Mouse (Mus musculus): ENCODE results near the gene Galntl6. TPM values are rescaled to one million over a fixed set of nuclear protein-coding genes. Genes with fewer than 3 reads are reported as not detected.

Galntl6 gene
- polyA plus RNA-seq, 1 experiment from 2014 or later: 0.20 TPM

- Histone ChIP-seq H3K4me3 (ENCODE audit: low read depth, low read length) (no peak overlapping the region), H3K9ac (ENCODE audit: low read depth, low read length) (no peak overlapping the region), H3K27me3 (replicated peaks; ENCODE audit: control insufficient read depth, insufficient read depth, low read length) (no peaks in the 10 kb centered on the region), H3K4me1 (replicated peaks; ENCODE audit: control insufficient read depth, insufficient read depth, low read length) (no peaks in the 10 kb centered on the region), H3K9me3 (ENCODE audit: control insufficient read depth) (no peaks in the 10 kb centered on the region), H3K36me3 (ENCODE audit: control insufficient read depth, insufficient read depth) (no peaks in the 10 kb centered on the region), H3K27ac (ENCODE audit: low read depth, low read length) (no peak overlapping the region), H3K4me2 (replicated peaks; ENCODE audit: low read depth) (no peak overlapping the region)
- ATAC-seq: no peak
- 79% methylated on average over 1 of the region's 1 CpGs for WGBS
- no peak for TF ChIP-seq CTCF (IDR thresholded peaks at IDR 0.05; ENCODE audit: low read depth)
Observed at GRCm38 (mm10) chr8:58395879-58396278, 516.6 kb downstream of the Galntl6 start.

GRCm38 (mm10) chr8:58372389-58372788 is 540.1 kb downstream of the Galntl6 start:
- Histone ChIP-seq H3K36me3 (ENCODE audit: control insufficient read depth, insufficient read depth) (no peaks in the 10 kb centered on the region), H3K4me1 (replicated peaks; ENCODE audit: control insufficient read depth, insufficient read depth, low read length) (no peaks in the 10 kb centered on the region), H3K27ac (ENCODE audit: low read depth, low read length) (no peak overlapping the region), H3K9me3 (ENCODE audit: control insufficient read depth) (no peaks in the 10 kb centered on the region), H3K4me3 (ENCODE audit: low read depth, low read length) (no peak overlapping the region), H3K9ac (ENCODE audit: low read depth, low read length) (no peak overlapping the region), H3K4me2 (replicated peaks; ENCODE audit: low read depth) (no peak overlapping the region), H3K27me3 (replicated peaks; ENCODE audit: control insufficient read depth, insufficient read depth, low read length) (no peaks in the 10 kb centered on the region)
- no peak for TF ChIP-seq CTCF (IDR thresholded peaks at IDR 0.05; ENCODE audit: low read depth)
- ATAC-seq: no peak
- WGBS: 85% methylated on average over 2 of the region's 2 CpGs

GRCm38 (mm10) chr8:58371979-58372378 is 540.5 kb downstream of the Galntl6 start:
- H3K4me3 ChIP-seq (ENCODE audit: low read depth, low read length): no peak overlapping the region
- H3K9ac ChIP-seq (ENCODE audit: low read depth, low read length): no peak overlapping the region
- WGBS: 84% methylated on average over 10 of the region's 10 CpGs
- no peak overlapping the region for H3K4me2 ChIP-seq (replicated peaks; ENCODE audit: low read depth)
- no peaks in the 10 kb centered on the region for H3K4me1 ChIP-seq (replicated peaks; ENCODE audit: control insufficient read depth, insufficient read depth, low read length)
- H3K9me3 ChIP-seq (ENCODE audit: control insufficient read depth): no peaks in the 10 kb centered on the region
- no peak overlapping the region for H3K27ac ChIP-seq (ENCODE audit: low read depth, low read length)
- no peak for ATAC-seq
- no peaks in the 10 kb centered on the region for H3K36me3 ChIP-seq (ENCODE audit: control insufficient read depth, insufficient read depth)
- TF ChIP-seq CTCF (IDR thresholded peaks at IDR 0.05; ENCODE audit: low read depth): no peak
- no peaks in the 10 kb centered on the region for H3K27me3 ChIP-seq (replicated peaks; ENCODE audit: control insufficient read depth, insufficient read depth, low read length)

- no peak for ATAC-seq
- no peak overlapping the region for H3K9ac ChIP-seq (ENCODE audit: low read depth, low read length)
- 75% methylated on average over 1 of the region's 1 CpGs for WGBS
Observed at GRCm38 (mm10) chr8:58331151-58331550, 581.3 kb downstream of the Galntl6 start.

GRCm38 (mm10) chr8:58313482-58313881 is 599.0 kb downstream of the Galntl6 start:
- Histone ChIP-seq H3K9ac (ENCODE audit: low read depth, low read length) (no peak overlapping the region), H3K4me1 (replicated peaks; ENCODE audit: control insufficient read depth, insufficient read depth, low read length) (no peaks in the 10 kb centered on the region), H3K4me2 (replicated peaks; ENCODE audit: low read depth) (no peak overlapping the region), H3K4me3 (ENCODE audit: low read depth, low read length) (no peak overlapping the region), H3K36me3 (ENCODE audit: control insufficient read depth, insufficient read depth) (no peaks in the 10 kb centered on the region), H3K27ac (ENCODE audit: low read depth, low read length) (no peak overlapping the region), H3K27me3 (replicated peaks; ENCODE audit: control insufficient read depth, insufficient read depth, low read length) (no peaks in the 10 kb centered on the region), H3K9me3 (ENCODE audit: control insufficient read depth) (no peaks in the 10 kb centered on the region)
- no peak for ATAC-seq
- 80% methylated on average over 2 of the region's 2 CpGs for WGBS
- no peak for TF ChIP-seq CTCF (IDR thresholded peaks at IDR 0.05; ENCODE audit: low read depth)

More at GRCm38 (mm10) chr8:58331151-58331550, 581.3 kb downstream of the Galntl6 start:
- no peaks in the 10 kb centered on the region for H3K27me3 ChIP-seq (replicated peaks; ENCODE audit: control insufficient read depth, insufficient read depth, low read length)
- H3K9me3 ChIP-seq (ENCODE audit: control insufficient read depth): no peaks in the 10 kb centered on the region
- H3K4me2 ChIP-seq (replicated peaks; ENCODE audit: low read depth): no peak overlapping the region
- H3K27ac ChIP-seq (ENCODE audit: low read depth, low read length): no peak overlapping the region
- no peak overlapping the region for H3K4me3 ChIP-seq (ENCODE audit: low read depth, low read length)
- no peak for TF ChIP-seq CTCF (IDR thresholded peaks at IDR 0.05; ENCODE audit: low read depth)
- no peaks in the 10 kb centered on the region for H3K36me3 ChIP-seq (ENCODE audit: control insufficient read depth, insufficient read depth)
- H3K4me1 ChIP-seq (replicated peaks; ENCODE audit: control insufficient read depth, insufficient read depth, low read length): no peaks in the 10 kb centered on the region

- no peak overlapping the region for H3K4me2 ChIP-seq (replicated peaks; ENCODE audit: low read depth)
- no peaks in the 10 kb centered on the region for H3K27me3 ChIP-seq (replicated peaks; ENCODE audit: control insufficient read depth, insufficient read depth, low read length)
- no peak for TF ChIP-seq CTCF (IDR thresholded peaks at IDR 0.05; ENCODE audit: low read depth)
- H3K27ac ChIP-seq (ENCODE audit: low read depth, low read length): no peak overlapping the region
- 80% methylated on average over 4 of the region's 4 CpGs for WGBS
- H3K36me3 ChIP-seq (ENCODE audit: control insufficient read depth, insufficient read depth): no peaks in the 10 kb centered on the region
- no peaks in the 10 kb centered on the region for H3K9me3 ChIP-seq (ENCODE audit: control insufficient read depth)
- H3K4me3 ChIP-seq (ENCODE audit: low read depth, low read length): no peak overlapping the region
- no peaks in the 10 kb centered on the region for H3K4me1 ChIP-seq (replicated peaks; ENCODE audit: control insufficient read depth, insufficient read depth, low read length)
- ATAC-seq: no peak
- no peak overlapping the region for H3K9ac ChIP-seq (ENCODE audit: low read depth, low read length)
Observed at GRCm38 (mm10) chr8:58291487-58291886, 621.0 kb downstream of the Galntl6 start.

- no peak overlapping the region for H3K4me3 ChIP-seq (ENCODE audit: low read depth, low read length)
- no peak overlapping the region for H3K4me2 ChIP-seq (replicated peaks; ENCODE audit: low read depth)
- no peak for TF ChIP-seq CTCF (IDR thresholded peaks at IDR 0.05; ENCODE audit: low read depth)
- ATAC-seq: no peak
- H3K27me3 ChIP-seq (replicated peaks; ENCODE audit: control insufficient read depth, insufficient read depth, low read length): no peaks in the 10 kb centered on the region
- no peak overlapping the region for H3K9ac ChIP-seq (ENCODE audit: low read depth, low read length)
- no peaks in the 10 kb centered on the region for H3K9me3 ChIP-seq (ENCODE audit: control insufficient read depth)
- no peaks in the 10 kb centered on the region for H3K4me1 ChIP-seq (replicated peaks; ENCODE audit: control insufficient read depth, insufficient read depth, low read length)
- no peaks in the 10 kb centered on the region for H3K36me3 ChIP-seq (ENCODE audit: control insufficient read depth, insufficient read depth)
- H3K27ac ChIP-seq (ENCODE audit: low read depth, low read length): no peak overlapping the region
Observed at GRCm38 (mm10) chr8:58290080-58290479, 622.4 kb downstream of the Galntl6 start.
